Mouse (Mus musculus): ENCODE data around the gene Chst13. TPM values are rescaled to one million over a fixed set of nuclear protein-coding genes. Genes with fewer than 3 reads are reported as not detected.

Gene Chst13
- polyA plus RNA-seq, 1 experiment = 0.57 TPM

DNA sequence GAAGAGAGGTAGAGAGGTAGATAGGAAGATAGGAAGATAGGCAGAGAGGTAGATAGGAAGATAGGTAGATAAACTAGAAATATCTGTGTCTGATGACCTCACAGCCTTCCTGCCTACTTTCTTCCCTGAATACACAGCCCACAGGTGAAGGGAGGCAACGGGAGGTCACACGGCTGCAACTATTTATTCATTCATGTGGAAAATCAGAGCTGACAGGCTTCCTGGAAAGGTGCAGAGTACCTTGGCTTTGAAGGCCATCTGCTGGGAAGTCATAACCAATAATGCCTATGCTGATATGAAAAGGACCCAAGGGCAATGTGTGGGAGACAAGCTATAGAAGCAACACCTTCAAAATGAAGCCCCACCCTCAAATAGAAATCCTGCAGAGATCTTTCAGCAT lies 17.4 kb upstream of the Chst13 start:
- H3K27ac ChIP-seq (ENCODE audit: control insufficient read depth, insufficient read depth, low read length) = no peak overlapping the region
- H3K27me3 ChIP-seq (ENCODE audit: control insufficient read depth, insufficient read depth, low read length) = no peaks in the 10 kb centered on the region
- no peak for DNase-seq
- 81% methylated on average over 2 of the region's 2 CpGs for WGBS
- TF ChIP-seq CTCF (IDR thresholded peaks at IDR 0.05; ENCODE audit: borderline replicate concordance, control insufficient read depth, extremely low read depth, insufficient read depth, low read length, poor library complexity) = no peak
- no peak for TF ChIP-seq POLR2A (IDR thresholded peaks at IDR 0.05; ENCODE audit: control insufficient read depth, extremely low read depth, insufficient read depth, low read length, poor library complexity)
- H3K4me3 ChIP-seq (ENCODE audit: control insufficient read depth, insufficient read depth, low read length) = no peak overlapping the region
- H3K36me3 ChIP-seq (ENCODE audit: control insufficient read depth, insufficient read depth, low read length) = no peaks in the 10 kb centered on the region
- H3K4me1 ChIP-seq (replicated peaks; ENCODE audit: control insufficient read depth, insufficient read depth, low read length) = no peaks in the 10 kb centered on the region

- TF ChIP-seq CTCF (IDR thresholded peaks at IDR 0.05; ENCODE audit: borderline replicate concordance, control insufficient read depth, extremely low read depth, insufficient read depth, low read length, poor library complexity) (no peak), POLR2A (IDR thresholded peaks at IDR 0.05; ENCODE audit: control insufficient read depth, extremely low read depth, insufficient read depth, low read length, poor library complexity) (no peak)
- WGBS = 44% methylated on average over 3 of the region's 3 CpGs
- Histone ChIP-seq H3K36me3 (ENCODE audit: control insufficient read depth, insufficient read depth, low read length) (no peaks in the 10 kb centered on the region), H3K27me3 (ENCODE audit: control insufficient read depth, insufficient read depth, low read length) (no peaks in the 10 kb centered on the region), H3K27ac (ENCODE audit: control insufficient read depth, insufficient read depth, low read length) (no peak overlapping the region), H3K4me1 (replicated peaks; ENCODE audit: control insufficient read depth, insufficient read depth, low read length) (no peaks in the 10 kb centered on the region), H3K4me3 (ENCODE audit: control insufficient read depth, insufficient read depth, low read length) (no peak overlapping the region)
- no peak for DNase-seq
Observed at GRCm38 (mm10) chr6:90334244-90334643, 9.3 kb upstream of the Chst13 start.

GRCm38 (mm10) chr6:90332561-90333425 lies 7.8 kb upstream of the Chst13 start, which contains the start of gene Uroc1:
Gene Uroc1, plus strand, starts transcription at chr6:90333284.
- H3K27ac ChIP-seq (ENCODE audit: control insufficient read depth, insufficient read depth, low read length) = no peak within 1 kb of the TSS
- H3K36me3 ChIP-seq (ENCODE audit: control insufficient read depth, insufficient read depth, low read length) = no peaks in the 10 kb centered on the region
- TF ChIP-seq POLR2A (IDR thresholded peaks at IDR 0.05; ENCODE audit: control insufficient read depth, extremely low read depth, insufficient read depth, low read length, poor library complexity) (no peak), CTCF (IDR thresholded peaks at IDR 0.05; ENCODE audit: borderline replicate concordance, control insufficient read depth, extremely low read depth, insufficient read depth, low read length, poor library complexity) (no peak)
- H3K27me3 ChIP-seq (ENCODE audit: control insufficient read depth, insufficient read depth, low read length) = no peaks in the 10 kb centered on the region
- WGBS = 90% methylated on average over 7 of the region's 7 CpGs
- no peak for DNase-seq
- H3K4me1 ChIP-seq (replicated peaks; ENCODE audit: control insufficient read depth, insufficient read depth, low read length) = no peaks in the 10 kb centered on the region
- H3K4me3 ChIP-seq (ENCODE audit: control insufficient read depth, insufficient read depth, low read length) = no peak within 1 kb of the TSS

- no peaks in the 10 kb centered on the region for H3K4me1 ChIP-seq (replicated peaks; ENCODE audit: control insufficient read depth, insufficient read depth, low read length)
- no peaks in the 10 kb centered on the region for H3K27me3 ChIP-seq (ENCODE audit: control insufficient read depth, insufficient read depth, low read length)
- 24% methylated on average over 1 of the region's 1 CpGs for WGBS
- no peak for TF ChIP-seq CTCF (IDR thresholded peaks at IDR 0.05; ENCODE audit: borderline replicate concordance, control insufficient read depth, extremely low read depth, insufficient read depth, low read length, poor library complexity)
- no peak for DNase-seq
- H3K4me3 ChIP-seq (ENCODE audit: control insufficient read depth, insufficient read depth, low read length) = no peak overlapping the region
- H3K27ac ChIP-seq (ENCODE audit: control insufficient read depth, insufficient read depth, low read length) = no peak overlapping the region
- H3K36me3 ChIP-seq (ENCODE audit: control insufficient read depth, insufficient read depth, low read length) = no peaks in the 10 kb centered on the region
Observed at GRCm38 (mm10) chr6:90329953-90330352, 5.0 kb upstream of the Chst13 start.

GRCm38 (mm10) chr6:90327670-90328069 lies 2.7 kb upstream of the Chst13 start:
- TF ChIP-seq CTCF (IDR thresholded peaks at IDR 0.05; ENCODE audit: borderline replicate concordance, control insufficient read depth, extremely low read depth, insufficient read depth, low read length, poor library complexity) = no peak
- no peak for TF ChIP-seq POLR2A (IDR thresholded peaks at IDR 0.05; ENCODE audit: control insufficient read depth, extremely low read depth, insufficient read depth, low read length, poor library complexity)
- DNase-seq = no peak

DNA sequence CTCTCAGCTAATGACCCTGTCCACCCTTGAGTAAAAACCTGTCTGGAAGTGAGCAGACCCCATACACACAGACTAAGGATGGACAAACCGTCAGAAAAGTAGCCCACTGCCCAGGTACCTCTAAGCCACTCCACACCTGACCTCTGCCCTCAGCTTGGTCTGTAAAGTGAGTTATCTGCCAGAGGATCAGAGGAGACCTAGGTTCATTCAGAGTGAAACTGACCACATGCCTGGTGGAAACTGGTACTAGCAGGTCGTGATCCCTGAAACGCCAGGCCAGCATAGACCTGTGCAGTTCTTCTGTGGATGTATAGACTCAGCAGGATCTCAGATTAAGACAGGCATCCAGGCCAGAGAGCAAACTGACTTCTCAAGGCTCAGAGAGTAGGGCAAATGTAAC lies 522 bp downstream of the Chst13 start:
- Histone ChIP-seq H3K36me3 (ENCODE audit: control insufficient read depth, insufficient read depth, low read length) (no peaks in the 10 kb centered on the region), H3K27ac (ENCODE audit: control insufficient read depth, insufficient read depth, low read length) (no peak overlapping the region), H3K4me1 (replicated peaks; ENCODE audit: control insufficient read depth, insufficient read depth, low read length) (no peaks in the 10 kb centered on the region), H3K4me3 (ENCODE audit: control insufficient read depth, insufficient read depth, low read length) (no peak overlapping the region), H3K27me3 (ENCODE audit: control insufficient read depth, insufficient read depth, low read length) (no peaks in the 10 kb centered on the region)
- DNase-seq = no peak
- no peak for TF ChIP-seq CTCF (IDR thresholded peaks at IDR 0.05; ENCODE audit: borderline replicate concordance, control insufficient read depth, extremely low read depth, insufficient read depth, low read length, poor library complexity)
- no peak for TF ChIP-seq POLR2A (IDR thresholded peaks at IDR 0.05; ENCODE audit: control insufficient read depth, extremely low read depth, insufficient read depth, low read length, poor library complexity)
- 71% methylated on average over 3 of the region's 3 CpGs for WGBS

More at GRCm38 (mm10) chr6:90327670-90328069, 2.7 kb upstream of the Chst13 start:
- Histone ChIP-seq H3K27ac (ENCODE audit: control insufficient read depth, insufficient read depth, low read length) (no peak overlapping the region), H3K4me1 (replicated peaks; ENCODE audit: control insufficient read depth, insufficient read depth, low read length) (no peaks in the 10 kb centered on the region), H3K36me3 (ENCODE audit: control insufficient read depth, insufficient read depth, low read length) (no peaks in the 10 kb centered on the region), H3K27me3 (ENCODE audit: control insufficient read depth, insufficient read depth, low read length) (no peaks in the 10 kb centered on the region), H3K4me3 (ENCODE audit: control insufficient read depth, insufficient read depth, low read length) (no peak overlapping the region)
- 22% methylated on average over 6 of the region's 6 CpGs for WGBS

All from thymus, adult 2 months (tissue).